Mouse (Mus musculus): ENCODE measurements around the gene Ptpru.

DNA sequence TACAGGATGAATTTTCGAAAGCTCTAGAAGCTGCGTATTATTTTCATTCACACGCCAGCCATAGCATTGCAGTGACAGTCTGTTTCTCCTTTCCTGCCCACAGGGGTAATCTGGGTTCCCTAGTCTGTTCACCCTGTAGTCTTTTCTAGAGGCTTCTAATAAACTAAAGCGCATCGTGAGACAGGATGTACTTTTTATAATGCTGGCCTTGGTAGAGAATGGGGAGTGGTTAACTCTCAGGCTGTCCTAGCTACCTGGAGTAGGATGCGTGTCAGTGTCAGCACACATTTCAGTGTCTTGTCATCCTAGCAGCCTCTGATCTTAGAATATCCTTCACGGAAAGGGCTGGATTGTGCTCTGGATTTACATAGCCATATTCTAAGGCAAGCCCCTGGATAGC, 43.2 kb upstream of the Ptpru start:
- TF ChIP-seq CTCF (IDR thresholded peaks at IDR 0.05; ENCODE audit: low read depth) (no peak), EP300 (IDR thresholded peaks at IDR 0.05; ENCODE audit: low read depth) (no peak)
